In genomic region chr9:42467116-42467815, GRCm38 (mm10) we compare ENCODE assay signal across 19 mouse cellular contexts. TPM values are rescaled to one million over a fixed set of nuclear protein-coding genes. Genes with fewer than 3 reads are reported as not detected.
DNase-seq lines count a peak whose midpoint lies in the region; ATAC-seq and TF ChIP-seq lines count a peak whose summit lies in the region.
"Had no signal": no experiment of that assay in that cellular context is flagged by ENCODE, and none has a peak within 500 bp of the region (broad histone marks: within the 10 kb centered on the region; RNA-seq: fewer than 3 reads in every experiment).

No protein-coding gene starts in this region.

- H3K79me2 ChIP-seq in heart, adult 2 months (replicated peaks; ENCODE audit: control insufficient read depth, insufficient read depth, low read length): peaks cover 3% of the 10 kb centered on the region; the same call in 1 of the 2 replicates

- H3K4me3 ChIP-seq in lung, embryonic 15.5 days: no peak overlapping the region
- H3K4me3 ChIP-seq in intestine, embryonic 15.5 days (replicated peaks): no peak overlapping the region
- H3K4me3 ChIP-seq in heart, adult 2 months: no peak overlapping the region
- no peak overlapping the region for H3K4me3 ChIP-seq in liver, postnatal 0 days (ENCODE audit: low read depth, low read length)
- H3K4me3 ChIP-seq: embryonic facial prominence, embryonic 10.5 days; limb, embryonic 15.5 days; midbrain, embryonic 12.5 days had no signal

- TF ChIP-seq CTCF in heart, adult 2 months (IDR thresholded peaks at IDR 0.05): no peak
- TF ChIP-seq CTCF in liver, postnatal 0 days (IDR thresholded peaks at IDR 0.05; ENCODE audit: low read depth): no peak

- no peaks in the 10 kb centered on the region for H3K27me3 ChIP-seq in lung, embryonic 15.5 days
- H3K27me3 ChIP-seq in intestine, embryonic 15.5 days (replicated peaks): no peaks in the 10 kb centered on the region
- no peaks in the 10 kb centered on the region for H3K27me3 ChIP-seq in heart, adult 2 months (ENCODE audit: control insufficient read depth, insufficient read depth, low read length)
- no peaks in the 10 kb centered on the region for H3K27me3 ChIP-seq in liver, postnatal 0 days (ENCODE audit: insufficient read depth, low read length)
- H3K27me3 ChIP-seq: limb, embryonic 15.5 days; midbrain, embryonic 12.5 days had no signal

- no peaks in the 10 kb centered on the region for H3K36me3 ChIP-seq in lung, embryonic 15.5 days
- H3K36me3 ChIP-seq in intestine, embryonic 15.5 days: no peaks in the 10 kb centered on the region
- peaks cover 5% of the 10 kb centered on the region for H3K36me3 ChIP-seq in heart, adult 2 months (ENCODE audit: control insufficient read depth, insufficient read depth, low read length)
- H3K36me3 ChIP-seq in liver, postnatal 0 days (replicated peaks; ENCODE audit: insufficient read depth, low read length): peaks cover 7% of the 10 kb centered on the region; the same call in 1 of the 2 replicates

- H3K4me1 ChIP-seq in lung, embryonic 15.5 days: peaks cover 62% of the 10 kb centered on the region
- peaks cover 27% of the 10 kb centered on the region; the same call in 1 of the 2 replicates for H3K4me1 ChIP-seq in intestine, embryonic 15.5 days (replicated peaks)
- H3K4me1 ChIP-seq in heart, adult 2 months (ENCODE audit: control insufficient read depth, insufficient read depth, low read length): peaks cover 12% of the 10 kb centered on the region
- peaks cover 54% of the 10 kb centered on the region for H3K4me1 ChIP-seq in liver, postnatal 0 days (ENCODE audit: insufficient read depth)

- ATAC-seq in lung, embryonic 15.5 days (ENCODE audit: borderline replicate concordance, extremely low read depth, low FRiP score, low TSS enrichment): no peak
- ATAC-seq in intestine, embryonic 15.5 days: no peak
- no peak for ATAC-seq in liver, postnatal 0 days

- intact Hi-C loops in heart, adult 2 months (cut with DNase I): no loop called here

- TF ChIP-seq POLR2A in heart, adult 2 months (IDR thresholded peaks at IDR 0.05; ENCODE audit: insufficient read depth, low read depth, low read length): no peak

- H3K9ac ChIP-seq in lung, embryonic 15.5 days: no peak overlapping the region
- no peak overlapping the region for H3K9ac ChIP-seq in intestine, embryonic 15.5 days
- no peak overlapping the region for H3K9ac ChIP-seq in heart, adult 2 months (ENCODE audit: low read depth, low read length)
- H3K9ac ChIP-seq in liver, postnatal 0 days (replicated peaks): no peak overlapping the region
- H3K9ac ChIP-seq: hindbrain, embryonic 14.5 days; limb, embryonic 15.5 days; midbrain, embryonic 12.5 days had no signal

- H3K27ac ChIP-seq in lung, embryonic 15.5 days: no peak overlapping the region
- H3K27ac ChIP-seq in intestine, embryonic 15.5 days: no peak overlapping the region
- H3K27ac ChIP-seq in heart, adult 2 months: no peak overlapping the region
- no peak overlapping the region for H3K27ac ChIP-seq in liver, postnatal 0 days (ENCODE audit: low read depth)
- H3K27ac ChIP-seq: embryonic facial prominence, embryonic 10.5 days; hindbrain, embryonic 14.5 days; limb, embryonic 15.5 days; macrophage; midbrain, embryonic 12.5 days had no signal

- no peak for TF ChIP-seq EP300 in heart, adult 2 months (IDR thresholded peaks at IDR 0.05; ENCODE audit: insufficient read depth, low read depth, low read length)
- no peak for TF ChIP-seq EP300 in liver, postnatal 0 days (IDR thresholded peaks at IDR 0.05; ENCODE audit: low read depth)

- H3K9me3 ChIP-seq in lung, embryonic 15.5 days: no peaks in the 10 kb centered on the region
- no peaks in the 10 kb centered on the region for H3K9me3 ChIP-seq in intestine, embryonic 15.5 days
- no peaks in the 10 kb centered on the region for H3K9me3 ChIP-seq in liver, postnatal 0 days (ENCODE audit: low read length)
- H3K9me3 ChIP-seq: embryonic facial prominence, embryonic 10.5 days; limb, embryonic 15.5 days; midbrain, embryonic 12.5 days had no signal

- 36% methylated on average over 12 of the region's 12 CpGs for WGBS in lung, embryonic 15.5 days
- WGBS in intestine, embryonic 15.5 days: 52% methylated on average over 12 of the region's 12 CpGs
- 81% methylated on average over 12 of the region's 12 CpGs for WGBS in heart, adult 2 months
- WGBS in liver, postnatal 0 days (ENCODE audit: insufficient replicate concordance): 70% methylated on average over 12 of the region's 12 CpGs

- no peak for DNase-seq in lung, postnatal 36 days
- DNase-seq in T-cell, adult 2 months (ENCODE audit: low spot score): peak; percentile 53
- DNase-seq in thymus, postnatal 10 days (ENCODE audit: low spot score in 2 of 2): peak; percentile 54 to 59
- no peak for DNase-seq in heart, adult 2 months
- DNase-seq in liver, postnatal 0 days: no peak
- DNase-seq: adrenal gland, adult 2 months; cerebellum, adult 8-10 months; heart, postnatal 14 days; kidney, adult 8-10 months; kidney, postnatal 14 days; spleen, adult 18-20 months had no signal

- peak overlapping the region; percentile 25 for H3K4me2 ChIP-seq in lung, embryonic 15.5 days
- 0 out of 2 replicates have a peak overlapping the region, but pooled peaks have one; percentile 10 for H3K4me2 ChIP-seq in intestine, embryonic 15.5 days (replicated peaks)
- H3K4me2 ChIP-seq in liver, postnatal 0 days (ENCODE audit: low read depth, low read length): no peak overlapping the region
- H3K4me2 ChIP-seq: heart, embryonic 11.5 days; hindbrain, embryonic 14.5 days; limb, embryonic 15.5 days; midbrain, embryonic 12.5 days had no signal

RNA-seq across cellular contexts. Expression of gene Tbcel, which starts 40.3 kb away (rescaled TPM):
- 3.9 and 4.5 TPM in 2 replicates for polyA plus RNA-seq in lung, embryonic 15.5 days (2015; fragmentation: Nextera tagmentation; extraction: Ambion mirVana)
- polyA plus RNA-seq in intestine, embryonic 15.5 days (2015; fragmentation: Nextera tagmentation; extraction: Ambion mirVana): 4.5 and 4.7 TPM in 2 replicates
- 10 to 100 TPM; 18.2 to 20.0 TPM for total RNA-seq in heart, adult 2 months (2021)
- 7.6 and 12.5 TPM in 2 replicates for polyA plus RNA-seq in heart, adult 2 months (2012; rRNA removed)
- polyA plus RNA-seq in liver, postnatal 0 days (2015; fragmentation: Nextera tagmentation; extraction: Ambion mirVana): 7.0 and 7.6 TPM in 2 replicates

Comparison
In these comparisons a context has a peak if more than half of its experiments do, and no peak if none do; other contexts are left out.
1. DNase-seq: peak in T-cell, adult 2 months (single experiment) and thymus, postnatal 10 days (2 of 2); none in lung, postnatal 36 days (single experiment), heart, adult 2 months (0 of 2) and liver, postnatal 0 days (single experiment).